Mouse (Mus musculus) liver, adult 2 months (tissue): Measurements from ENCODE around the gene Lrp3.

Experiments used
- CTCF ChIP-seq: fragments of 200-500 bp; IDR thresholded peaks from 2 replicates; pipeline ENCODE4 v1.5.1; 2011; ENCODE audit warnings: low read depth, low read length, control low read depth
- POLR2A ChIP-seq: fragments of 200-500 bp; IDR thresholded peaks from 2 replicates; pipeline ENCODE4 v1.6.1; 2011; ENCODE audit warnings: low read length, control low read depth; ENCODE audit not compliant: insufficient read depth; ENCODE audit errors: extremely low read depth

- TF ChIP-seq CTCF (no peak), POLR2A (no peak)
These were observed 18.6 kb upstream of the Lrp3 start for GRCm38 (mm10) chr7:35233861-35234260.
